Mouse (Mus musculus) lung, adult 18-20 months (tissue): Measurements from ENCODE around the gene Fmo6.
A peak's percentile ranks its signal among the peaks of the same experiment; 100 is the strongest.

Experiments
- DNase-seq, 2 experiments: peaks; one replicate each; pipeline ENCODE4 v3.0.0; 2022; ENCODE audit warnings: mixed read lengths in 2 of 2

Fmo6 gene

DNA sequence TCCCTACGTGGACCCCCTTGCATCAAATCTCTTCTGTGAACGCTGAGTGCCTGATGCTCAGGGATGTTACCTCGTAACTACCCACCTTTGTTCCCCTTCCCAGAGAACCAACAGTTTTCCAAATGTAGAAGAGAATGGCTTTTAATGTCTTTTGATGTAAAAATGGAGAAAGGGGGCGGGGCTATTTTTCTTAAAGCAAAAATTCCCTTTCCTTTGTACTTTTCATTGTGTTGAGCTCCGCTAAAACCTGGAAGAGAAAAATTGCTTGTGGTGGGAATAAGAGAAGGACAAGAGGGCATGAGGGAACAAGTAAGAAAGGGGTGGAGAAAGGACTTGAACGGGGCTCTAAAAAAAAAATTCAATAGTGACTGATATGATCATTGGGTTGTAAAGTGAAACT lies at the start of gene Fmo6:
TSS of gene Fmo6 (minus strand) at position 101 of the 400 bp plus-strand sequence.
- no peak for DNase-seq

DNA sequence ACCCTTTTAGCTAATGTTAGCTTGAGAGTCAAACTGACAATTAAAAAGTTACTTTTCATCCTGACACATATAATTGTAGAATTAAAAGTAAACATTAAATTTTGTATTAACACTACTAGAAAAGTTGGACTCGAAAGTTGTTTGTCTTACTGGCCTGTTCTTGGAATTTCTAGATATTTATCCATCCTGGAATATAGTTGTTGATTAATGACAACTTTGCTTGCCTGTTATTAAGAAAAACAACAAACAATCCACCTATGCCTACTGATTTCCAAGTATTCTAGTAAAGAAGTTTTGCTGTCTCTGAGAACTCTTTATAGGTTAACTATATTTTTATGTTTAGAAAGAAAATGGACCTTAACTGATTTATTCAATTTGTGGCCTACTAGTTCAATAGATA lies 49.5 kb upstream of the Fmo6 start:
- DNase-seq, result no peak

DNA sequence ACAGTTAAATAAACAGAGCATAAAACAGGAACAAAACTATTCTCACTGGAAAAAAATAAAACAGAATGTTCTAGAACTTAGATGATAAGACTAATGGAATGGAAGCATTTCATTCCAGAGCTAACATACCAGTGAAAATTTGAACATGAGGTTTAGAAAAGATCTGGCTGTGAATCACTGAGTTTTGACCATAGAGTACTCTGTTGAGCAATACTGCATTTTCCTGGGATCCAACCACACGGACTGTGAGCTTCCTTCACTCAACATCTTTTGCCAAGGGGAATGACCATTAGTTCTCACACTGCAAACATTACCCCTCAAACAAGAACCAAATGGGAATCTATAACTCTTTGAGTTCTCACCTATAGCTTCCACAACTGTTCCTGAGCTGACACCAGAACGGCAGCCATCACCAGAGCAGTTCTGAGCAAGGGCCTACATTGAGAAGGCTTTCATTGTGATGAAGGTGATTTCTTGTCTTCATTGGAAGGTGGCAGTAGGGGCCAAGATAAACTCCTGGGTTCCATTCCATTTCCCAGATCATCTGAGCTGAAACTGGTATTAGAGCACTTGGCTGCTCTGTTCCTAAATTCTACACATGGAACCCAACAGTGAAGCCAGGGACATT lies 48.9 kb upstream of the Fmo6 start:
- DNase-seq, result peak in 1 of 2 experiments; percentile 12

DNA sequence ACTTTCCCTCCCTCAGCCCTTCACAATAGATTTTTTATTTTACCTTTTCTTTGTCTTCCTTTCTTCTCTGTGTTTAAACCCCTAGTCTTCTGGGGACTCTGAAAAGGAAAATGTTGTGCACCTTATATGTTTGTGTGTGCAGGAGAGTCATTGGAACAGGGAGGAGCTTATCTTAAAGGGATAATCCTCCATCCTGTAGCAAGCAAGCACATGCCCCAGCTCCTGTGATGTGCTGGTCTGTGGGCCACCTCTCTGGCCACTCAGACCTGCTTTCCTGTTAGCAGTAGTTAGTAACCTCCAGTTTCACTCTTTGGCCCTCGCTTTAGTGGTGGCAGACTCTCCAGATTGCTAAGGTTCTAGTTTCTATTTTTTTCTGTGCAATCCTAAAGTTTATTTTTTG lies 47.1 kb upstream of the Fmo6 start, which contains the start of gene Fmo3:
TSS of gene Fmo3 (minus strand) at position 101 of the 400 bp plus-strand sequence.
- no peak for DNase-seq

DNA sequence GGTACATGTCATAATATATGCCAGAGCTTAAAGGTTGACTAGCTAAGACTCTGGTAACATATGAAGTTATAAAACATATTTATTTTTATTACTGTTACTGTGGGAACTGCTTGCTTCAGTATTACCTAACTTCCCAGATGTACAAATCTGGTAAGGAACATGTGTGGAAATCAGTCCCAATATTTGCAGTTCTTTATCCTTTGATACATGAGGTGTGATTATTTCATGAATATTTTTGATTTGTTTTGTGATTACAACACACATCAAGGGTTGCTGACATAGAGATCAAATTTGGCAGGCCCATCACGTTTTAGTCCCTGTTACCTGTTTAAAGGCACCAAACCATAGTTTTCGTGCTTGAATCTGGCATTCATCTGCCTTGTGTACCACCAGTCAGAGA lies 26.2 kb upstream of the Fmo6 start:
- no peak for DNase-seq

DNA sequence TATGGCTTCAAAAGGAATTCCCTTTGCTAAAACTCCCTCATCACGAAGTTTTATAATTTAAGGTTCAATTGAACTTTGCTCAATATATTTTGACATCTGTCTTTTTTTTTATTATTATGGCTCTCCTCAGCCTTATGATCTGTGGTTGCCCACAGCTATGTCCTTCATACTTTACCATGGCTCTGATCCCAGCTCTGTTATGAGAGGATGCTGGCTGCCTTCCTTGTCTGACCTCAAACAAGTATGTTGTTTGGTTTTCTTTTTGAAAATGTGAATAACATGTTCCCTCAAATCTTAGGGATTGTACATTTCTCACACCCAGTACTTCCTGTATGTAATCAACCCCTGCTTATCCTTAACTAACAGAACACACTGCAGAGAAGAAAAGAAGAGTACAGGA lies 20.1 kb upstream of the Fmo6 start:
- peak; percentile 31 to 46 for DNase-seq

DNA sequence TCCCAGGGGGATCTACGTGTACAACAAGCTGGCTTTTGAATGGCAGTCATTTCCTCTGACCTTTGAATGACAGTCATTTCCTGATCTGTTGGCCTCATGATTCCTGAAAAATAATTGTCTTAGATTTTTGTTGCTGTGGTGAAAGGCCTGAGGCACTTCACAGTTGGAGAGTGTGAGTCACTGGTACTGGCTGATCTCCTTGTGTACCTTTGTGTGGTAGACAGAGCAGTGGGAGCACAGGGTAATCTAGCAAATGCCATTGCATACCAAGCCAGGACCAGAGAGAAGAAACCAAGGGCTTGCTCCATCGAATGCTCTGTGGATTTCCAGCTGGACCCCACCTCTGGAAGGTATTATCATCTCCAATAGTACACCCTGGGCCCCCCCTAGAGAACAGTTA lies 15.8 kb upstream of the Fmo6 start:
- DNase-seq, result peak; percentile 26 to 61

DNA sequence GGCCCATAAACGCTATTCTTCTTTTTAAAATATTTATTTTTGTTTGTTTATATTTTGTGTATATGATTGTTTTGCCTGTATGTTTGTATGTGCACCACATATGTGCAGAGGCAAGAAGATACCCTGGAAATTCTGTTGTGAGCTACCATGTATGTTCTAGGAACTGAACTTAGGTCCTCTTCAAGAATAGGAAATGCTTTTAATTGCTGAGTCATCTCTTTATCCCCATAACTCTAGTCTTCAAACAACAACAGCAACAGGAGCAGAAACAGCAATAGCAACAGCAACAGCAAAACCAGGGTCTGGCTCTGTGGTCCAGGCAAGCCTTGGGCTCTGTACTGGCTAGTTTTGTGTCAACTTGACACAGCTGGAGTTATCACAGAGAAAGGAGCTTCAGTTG lies 12.4 kb upstream of the Fmo6 start:
- DNase-seq, result no peak

DNA sequence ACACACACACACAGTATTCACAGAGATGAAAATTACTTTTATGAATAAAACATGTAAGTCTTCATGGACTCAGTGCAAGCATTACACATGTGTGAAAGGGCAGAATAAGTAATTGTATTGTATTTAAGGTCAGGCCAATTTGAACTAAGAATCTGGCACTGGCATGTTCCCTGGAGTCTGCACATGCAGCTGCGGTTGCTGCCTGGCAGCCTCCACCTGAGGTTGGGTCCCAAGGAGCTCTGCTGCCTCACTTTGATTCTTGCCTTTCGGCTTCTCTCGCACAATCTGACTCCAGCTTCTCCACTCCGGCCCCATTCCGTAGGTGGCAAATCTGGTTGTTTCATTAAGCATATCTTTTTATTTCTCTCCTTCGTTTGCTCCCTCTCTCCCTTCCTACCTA lies 10.6 kb upstream of the Fmo6 start:
- no peak for DNase-seq

DNA sequence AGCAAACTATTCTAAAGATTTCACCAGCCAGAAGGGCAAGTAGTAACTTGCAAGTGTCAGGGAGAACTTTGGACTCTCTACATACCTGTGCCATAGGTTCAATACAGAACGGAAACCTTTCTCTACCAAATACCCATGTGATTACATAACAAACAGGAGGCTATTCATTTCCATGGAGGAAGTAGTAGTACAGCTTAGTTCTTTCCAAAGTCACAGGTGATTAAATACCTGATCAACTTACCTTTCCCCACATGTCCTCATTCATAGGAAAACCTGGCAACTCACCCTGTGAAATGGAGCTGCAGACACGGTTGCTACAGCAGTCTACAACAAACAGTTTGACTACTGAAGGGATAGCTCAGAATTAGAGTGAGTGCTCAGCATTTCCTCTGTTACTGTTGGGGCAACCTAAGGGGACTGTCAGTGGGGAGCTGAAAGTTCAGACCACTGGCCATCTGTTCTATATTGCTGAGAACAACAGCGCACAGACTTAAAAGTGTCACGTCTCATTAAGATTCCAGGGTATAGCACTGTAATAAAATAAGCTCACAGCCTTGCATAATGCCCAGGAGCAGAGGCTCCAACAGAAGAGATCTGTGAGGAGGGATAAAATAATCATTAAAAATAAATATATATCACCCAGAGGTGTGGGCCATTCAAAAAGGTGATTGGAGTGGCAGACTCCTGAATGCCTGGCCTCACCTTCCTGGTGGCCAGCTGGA lies 9.7 kb upstream of the Fmo6 start:
- peak in 1 of 2 experiments; percentile 28 for DNase-seq

DNA sequence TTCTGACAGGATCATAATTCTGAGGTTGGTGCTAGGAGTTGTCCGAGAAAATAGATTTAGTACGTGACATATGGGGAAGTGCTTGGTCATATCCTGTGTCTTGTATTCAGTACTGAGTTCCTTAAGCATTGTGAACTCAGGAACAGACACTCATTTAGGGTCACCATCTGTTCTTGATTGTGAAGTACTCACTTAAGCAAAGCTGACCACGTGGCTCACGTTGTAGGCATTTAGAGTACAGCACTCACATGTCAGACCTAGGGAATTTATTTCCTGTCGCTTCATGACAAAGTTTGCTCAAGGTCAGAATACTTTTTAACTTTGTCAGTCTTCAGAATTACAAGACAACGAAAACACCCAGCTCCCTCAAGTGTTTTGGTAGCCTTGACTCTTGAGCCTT lies 6.4 kb upstream of the Fmo6 start:
- peak in 1 of 2 experiments; percentile 30 for DNase-seq

DNA sequence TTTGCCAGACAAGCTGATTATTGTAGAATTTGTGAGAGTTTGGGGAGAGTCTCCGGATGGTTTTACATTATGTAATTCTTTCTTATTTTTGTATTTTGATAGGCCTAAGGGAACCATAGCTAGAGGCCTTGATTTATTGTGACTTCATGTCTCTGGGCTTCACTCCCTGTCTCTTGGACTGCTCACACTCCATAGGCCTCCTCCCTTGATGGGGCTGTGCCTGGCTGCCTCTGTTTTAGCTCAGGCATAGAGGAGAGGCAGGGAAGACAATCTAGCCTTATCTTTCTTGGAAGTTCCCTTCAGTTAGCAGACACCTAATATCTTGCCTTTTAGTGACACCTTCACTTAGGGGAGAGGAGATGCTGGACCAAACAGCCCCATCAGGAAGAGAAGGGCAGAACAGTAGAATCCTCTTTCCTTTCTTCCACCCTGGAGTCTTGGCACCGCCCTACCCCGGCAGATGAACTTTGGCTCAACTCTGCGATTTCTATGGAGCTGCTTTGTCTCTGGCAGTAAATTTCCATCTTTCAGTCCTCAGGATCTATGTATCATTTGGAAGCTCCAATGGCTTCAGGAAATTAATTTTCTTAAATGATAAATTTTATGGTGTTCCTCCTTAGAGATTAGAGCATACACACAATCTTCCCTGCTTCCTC lies 1.5 kb upstream of the Fmo6 start:
- peak; percentile 30 to 36 for DNase-seq

DNA sequence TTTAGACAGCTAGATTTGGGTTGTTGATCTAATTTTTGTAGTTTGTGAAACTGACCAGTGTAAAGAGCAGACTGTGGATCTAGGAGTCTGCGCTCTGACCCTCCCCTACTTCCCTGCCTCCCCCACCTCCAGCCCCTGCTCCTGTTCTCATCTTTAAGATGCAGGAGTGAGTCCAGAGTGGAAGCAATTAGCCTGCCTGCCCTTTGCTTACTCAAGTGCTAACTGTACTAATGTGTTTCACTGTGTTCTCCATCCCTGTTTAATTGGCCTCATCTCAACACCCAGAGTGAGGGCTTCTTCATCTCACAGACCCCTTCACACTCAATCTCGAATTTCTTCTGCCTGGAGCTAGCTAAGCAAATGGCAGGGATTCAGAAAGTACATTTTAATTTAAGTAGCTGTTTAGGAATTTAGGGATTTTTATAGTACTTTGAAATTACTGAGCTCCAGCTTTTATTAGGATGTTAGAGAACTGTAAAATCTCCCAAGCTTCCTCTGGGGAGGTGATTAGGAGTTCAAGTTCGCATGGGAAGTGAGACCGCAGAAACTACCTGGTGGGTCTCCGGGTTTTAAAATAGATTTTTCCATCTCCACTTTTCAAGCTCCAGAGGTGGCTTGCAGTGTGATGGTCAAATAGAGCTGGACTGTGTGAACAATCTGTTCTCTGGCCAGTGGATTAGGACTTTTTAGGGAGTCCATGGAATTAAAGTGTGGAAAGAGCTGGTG lies 818 bp upstream of the Fmo6 start:
- DNase-seq, result no peak

DNA sequence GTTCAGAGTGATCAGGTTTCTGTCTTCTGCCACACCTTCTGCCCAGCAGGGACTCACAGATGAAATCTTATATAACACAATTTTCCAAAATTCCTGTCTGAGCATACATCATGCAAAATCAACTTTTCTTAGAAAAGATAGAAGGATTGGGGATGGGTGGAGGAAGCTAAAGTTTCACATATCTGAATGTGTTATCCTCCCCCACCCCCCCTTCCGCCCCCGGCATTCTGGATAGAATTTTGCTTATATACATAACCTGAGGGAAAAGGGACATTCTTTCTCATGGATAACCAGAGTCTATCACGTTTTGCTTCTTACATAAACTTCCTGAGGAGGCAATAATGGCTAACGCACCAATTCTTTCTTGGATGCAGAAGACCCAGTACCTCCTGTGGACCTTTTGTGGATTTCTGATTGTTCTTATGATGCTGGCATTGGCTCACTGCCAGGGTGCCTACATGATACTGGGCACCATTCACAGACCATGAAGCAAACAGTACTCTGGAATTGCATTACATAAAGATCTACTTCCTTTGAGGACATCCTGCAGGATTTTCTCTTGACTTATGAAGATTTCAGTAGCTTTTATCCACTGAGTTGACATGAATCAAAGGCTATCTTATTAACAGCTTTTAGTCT lies 2.8 kb downstream of the Fmo6 start:
- DNase-seq, result no peak

DNA sequence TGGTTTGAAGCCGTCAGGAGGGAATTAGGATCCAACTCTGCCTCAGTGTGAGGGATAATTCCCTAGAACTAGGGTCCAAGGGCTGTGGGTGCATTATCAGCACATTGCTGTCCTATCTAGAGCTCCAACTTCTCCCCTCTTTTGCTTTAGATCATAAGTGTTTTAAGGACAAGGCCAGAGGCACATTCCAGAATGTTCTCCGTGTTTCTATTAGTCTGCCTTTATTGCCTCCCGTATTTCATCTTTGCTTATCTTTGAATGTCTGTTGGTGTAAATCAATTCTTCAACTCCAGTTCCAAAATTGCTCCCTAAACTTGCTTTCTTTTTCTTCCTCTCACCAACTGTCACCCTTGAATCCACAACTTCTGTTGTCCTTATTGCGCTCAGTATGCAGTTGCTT lies 4.9 kb downstream of the Fmo6 start:
- DNase-seq, result no peak

DNA sequence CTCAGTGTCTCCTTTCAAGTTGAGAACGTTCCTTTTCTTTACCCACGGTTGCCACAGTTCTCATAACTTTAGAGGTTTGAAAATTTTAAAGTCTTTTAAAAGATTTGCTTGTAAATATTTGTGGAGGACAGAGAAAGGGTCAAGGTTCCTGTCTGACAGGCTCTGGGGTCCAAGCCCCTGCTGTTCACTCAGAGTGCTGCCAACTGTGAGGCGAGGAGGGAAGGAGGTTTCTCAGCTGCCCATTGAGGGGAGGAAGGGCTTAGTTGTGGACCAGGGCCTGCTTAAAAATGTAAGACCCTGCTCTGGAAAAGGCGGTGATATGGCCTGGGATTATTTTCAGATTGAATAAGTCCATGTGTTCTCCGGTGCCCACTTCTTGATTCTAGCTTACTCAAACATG lies 5.4 kb downstream of the Fmo6 start:
- peak; percentile 26 to 50 for DNase-seq

DNA sequence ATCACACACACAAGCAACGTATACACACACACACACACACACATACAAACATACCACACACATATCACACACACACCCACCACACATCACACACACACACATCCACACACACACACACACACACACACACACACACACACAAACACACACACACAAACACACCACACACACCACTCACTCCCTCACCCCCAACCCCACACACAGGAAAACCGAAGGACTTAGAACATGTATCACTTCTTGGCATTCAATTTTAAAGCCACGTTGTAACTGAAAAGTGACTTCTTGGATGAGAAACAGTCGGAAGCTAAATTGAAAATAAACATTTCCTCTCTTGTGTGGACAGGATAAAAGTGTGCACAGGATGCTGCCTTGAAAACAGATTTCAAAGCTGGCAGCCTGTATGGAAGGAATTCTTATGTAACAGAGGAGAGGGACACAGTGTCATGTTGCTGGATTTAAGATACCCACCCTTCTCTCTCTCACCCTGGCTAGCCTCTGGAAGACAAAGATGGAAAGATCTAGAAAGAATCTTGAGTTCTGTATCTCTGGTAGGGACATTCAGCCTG lies 5.9 kb downstream of the Fmo6 start:
- DNase-seq, result peak; percentile 13 to 54

DNA sequence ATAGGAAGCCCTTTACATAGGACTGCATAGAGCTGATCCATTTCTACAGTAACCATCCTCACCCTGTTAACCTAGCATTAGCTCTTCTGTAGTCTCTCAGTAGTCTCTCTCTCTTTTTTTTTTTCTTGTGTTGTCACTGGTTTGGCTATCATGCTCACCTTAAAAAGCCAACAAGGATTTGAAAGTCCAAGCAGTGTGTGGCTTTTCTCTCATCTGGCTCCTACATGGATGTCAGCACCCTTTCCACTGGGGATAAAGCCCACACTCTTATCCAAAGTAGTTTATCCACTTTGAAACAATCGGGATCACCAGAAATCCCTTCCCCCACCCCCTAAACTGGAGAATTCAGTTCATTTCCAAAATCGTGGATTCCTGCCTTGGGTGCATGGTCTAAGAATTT lies 6.7 kb downstream of the Fmo6 start:
- DNase-seq, result no peak

DNA sequence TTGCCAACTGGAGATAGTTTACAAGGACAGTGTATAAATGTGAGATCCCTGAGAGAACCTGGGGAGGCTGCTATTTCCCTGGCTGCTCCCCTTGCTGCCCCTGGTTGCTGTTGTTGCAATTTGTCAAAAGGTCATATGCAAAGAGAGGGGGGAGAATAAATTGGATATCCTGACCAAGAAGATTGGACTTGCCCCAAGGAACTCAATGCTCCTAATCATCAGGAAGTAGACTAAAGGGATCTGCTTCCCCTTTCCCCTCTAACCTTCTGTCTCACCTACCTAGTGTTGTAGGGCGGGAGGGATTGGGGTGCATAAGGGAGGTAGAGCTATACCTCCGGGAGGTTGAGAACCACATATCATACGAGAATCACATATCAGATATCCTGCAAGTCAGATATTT lies 8.2 kb downstream of the Fmo6 start:
- no peak for DNase-seq

DNA sequence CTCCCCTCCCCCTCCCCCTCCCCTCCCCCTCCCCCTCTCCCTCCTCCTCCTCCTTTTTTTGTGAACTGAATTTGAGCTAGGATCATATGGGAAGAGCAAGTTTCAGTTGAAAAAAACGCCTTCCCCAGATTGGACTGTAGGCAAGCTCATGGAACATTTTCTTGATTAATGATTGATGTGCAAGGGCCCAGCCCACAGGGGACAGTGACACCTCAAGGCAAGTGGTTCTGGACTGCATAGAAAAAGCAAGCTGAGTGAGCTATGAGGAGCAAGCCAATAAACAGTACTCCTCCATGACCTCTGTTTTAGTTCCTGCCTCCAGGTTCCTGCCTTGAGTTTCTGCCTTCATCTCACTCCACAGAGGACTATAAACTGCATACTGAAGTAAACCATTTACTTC lies 12.2 kb downstream of the Fmo6 start:
- no peak for DNase-seq

DNA sequence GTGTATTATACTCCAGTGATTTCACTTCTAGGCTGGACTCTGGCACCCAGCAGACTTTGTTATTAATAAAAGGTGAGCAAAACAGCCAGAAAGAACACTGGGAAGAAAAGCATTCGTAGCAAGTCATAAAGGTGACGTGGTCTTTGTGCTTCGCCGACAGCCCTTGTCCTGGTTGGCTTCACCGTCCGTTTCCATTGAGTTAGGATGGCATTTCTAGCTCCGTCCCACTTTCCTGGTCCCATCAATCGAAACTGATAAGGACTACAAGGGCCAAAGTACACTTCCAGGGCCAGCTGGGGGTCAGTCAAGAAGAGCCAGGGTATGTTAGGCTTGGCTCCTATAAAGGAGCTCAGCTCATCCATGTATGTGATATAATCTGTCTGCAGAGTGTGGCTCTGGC lies 20.7 kb downstream of the Fmo6 start:
- DNase-seq, result no peak

DNA sequence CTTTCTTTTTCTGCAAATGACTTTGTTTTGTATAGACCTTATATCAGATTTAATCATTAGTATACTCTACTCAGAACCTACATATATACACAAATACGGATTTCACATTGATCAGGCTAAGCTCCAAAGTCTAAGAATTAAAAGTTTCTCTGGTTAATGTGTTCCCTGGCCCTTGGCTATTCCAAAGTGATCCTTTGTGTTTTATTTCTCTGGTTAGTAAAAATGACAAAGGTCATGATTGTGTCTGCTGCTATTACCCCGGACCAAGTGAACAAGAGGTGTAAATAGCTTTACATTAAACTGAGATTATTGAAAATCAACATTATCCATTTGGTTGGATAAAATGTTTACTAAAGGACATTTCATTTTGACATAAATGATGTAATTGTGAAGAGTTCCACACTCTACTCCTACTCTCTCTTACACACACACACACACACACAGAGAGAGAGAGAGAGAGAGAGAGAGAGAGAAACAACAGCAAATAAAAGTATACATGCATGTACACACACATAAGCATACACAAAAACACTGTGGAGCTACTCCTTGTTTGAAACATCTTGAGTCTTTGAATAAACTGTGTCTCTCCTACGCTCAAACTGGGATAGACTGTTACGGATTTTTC lies 22.3 kb downstream of the Fmo6 start:
- no peak for DNase-seq
